Mouse (Mus musculus): ENCODE data around the gene Cnnm4. TPM values are rescaled to one million over a fixed set of nuclear protein-coding genes. Genes with fewer than 3 reads are reported as not detected.
A peak's percentile ranks its signal among the peaks of the same experiment; 100 is the strongest.

Gene Cnnm4
- polyA plus RNA-seq, 1 experiment from 2014 or later, result 7.8 TPM

- H3K4me1 ChIP-seq (ENCODE audit: control insufficient read depth, insufficient read depth, low read length), result peaks cover 13% of the 10 kb centered on the region
- no peak for ATAC-seq
- no peak overlapping the region for H3K4me3 ChIP-seq (ENCODE audit: low read depth, low read length)
- H3K4me2 ChIP-seq (ENCODE audit: low read length), result no peak overlapping the region
- H3K9me3 ChIP-seq (replicated peaks; ENCODE audit: control insufficient read depth, low read length), result no peaks in the 10 kb centered on the region
- H3K9ac ChIP-seq (ENCODE audit: low read length), result no peak overlapping the region
- no peak overlapping the region for H3K27ac ChIP-seq (ENCODE audit: low read depth, low read length)
- H3K27me3 ChIP-seq (replicated peaks; ENCODE audit: control insufficient read depth, insufficient read depth, low read length), result no peaks in the 10 kb centered on the region
- WGBS, result 84% methylated on average over 12 of the region's 12 CpGs
- DNase-seq (ENCODE audit: low spot score), result no peak
- no peaks in the 10 kb centered on the region for H3K36me3 ChIP-seq (ENCODE audit: control insufficient read depth, insufficient read depth, low read length)
Observed at GRCm38 (mm10) chr1:36479903-36480899, 8.8 kb downstream of the Cnnm4 start.

GRCm38 (mm10) chr1:36483825-36484224, 12.4 kb downstream of the Cnnm4 start:
- Histone ChIP-seq H3K4me1 (ENCODE audit: control insufficient read depth, insufficient read depth, low read length) (no peaks in the 10 kb centered on the region), H3K36me3 (ENCODE audit: control insufficient read depth, insufficient read depth, low read length) (no peaks in the 10 kb centered on the region), H3K27me3 (replicated peaks; ENCODE audit: control insufficient read depth, insufficient read depth, low read length) (no peaks in the 10 kb centered on the region), H3K4me3 (ENCODE audit: low read depth, low read length) (no peak overlapping the region), H3K9ac (ENCODE audit: low read length) (no peak overlapping the region), H3K9me3 (replicated peaks; ENCODE audit: control insufficient read depth, low read length) (no peaks in the 10 kb centered on the region), H3K4me2 (ENCODE audit: low read length) (no peak overlapping the region), H3K27ac (ENCODE audit: low read depth, low read length) (no peak overlapping the region)
- ATAC-seq (no peak), DNase-seq (ENCODE audit: low spot score) (no peak)
- 60% methylated on average over 4 of the region's 4 CpGs for WGBS

- 85% methylated on average over 7 of the region's 7 CpGs for WGBS
Observed at GRCm38 (mm10) chr1:36485080-36485479, 13.7 kb downstream of the Cnnm4 start.

GRCm38 (mm10) chr1:36487111-36487510, 15.7 kb downstream of the Cnnm4 start:
- no peaks in the 10 kb centered on the region for H3K4me1 ChIP-seq (ENCODE audit: control insufficient read depth, insufficient read depth, low read length)
- no peaks in the 10 kb centered on the region for H3K36me3 ChIP-seq (ENCODE audit: control insufficient read depth, insufficient read depth, low read length)
- ATAC-seq (no peak), DNase-seq (ENCODE audit: low spot score) (no peak)
- H3K27me3 ChIP-seq (replicated peaks; ENCODE audit: control insufficient read depth, insufficient read depth, low read length), result no peaks in the 10 kb centered on the region
- H3K9me3 ChIP-seq (replicated peaks; ENCODE audit: control insufficient read depth, low read length), result no peaks in the 10 kb centered on the region
- no peak overlapping the region for H3K4me2 ChIP-seq (ENCODE audit: low read length)
- H3K9ac ChIP-seq (ENCODE audit: low read length), result no peak overlapping the region
- no peak overlapping the region for H3K4me3 ChIP-seq (ENCODE audit: low read depth, low read length)
- no peak overlapping the region for H3K27ac ChIP-seq (ENCODE audit: low read depth, low read length)
- WGBS, result 88% methylated on average over 9 of the region's 9 CpGs

More at GRCm38 (mm10) chr1:36485080-36485479, 13.7 kb downstream of the Cnnm4 start:
- no peaks in the 10 kb centered on the region for H3K27me3 ChIP-seq (replicated peaks; ENCODE audit: control insufficient read depth, insufficient read depth, low read length)
- H3K9me3 ChIP-seq (replicated peaks; ENCODE audit: control insufficient read depth, low read length), result no peaks in the 10 kb centered on the region
- H3K4me3 ChIP-seq (ENCODE audit: low read depth, low read length), result no peak overlapping the region
- no peak overlapping the region for H3K27ac ChIP-seq (ENCODE audit: low read depth, low read length)
- no peaks in the 10 kb centered on the region for H3K4me1 ChIP-seq (ENCODE audit: control insufficient read depth, insufficient read depth, low read length)
- no peak for DNase-seq (ENCODE audit: low spot score)
- H3K36me3 ChIP-seq (ENCODE audit: control insufficient read depth, insufficient read depth, low read length), result no peaks in the 10 kb centered on the region
- no peak overlapping the region for H3K9ac ChIP-seq (ENCODE audit: low read length)
- no peak overlapping the region for H3K4me2 ChIP-seq (ENCODE audit: low read length)
- ATAC-seq, result no peak

GRCm38 (mm10) chr1:36489661-36490060, 18.2 kb downstream of the Cnnm4 start:
- Histone ChIP-seq H3K27me3 (replicated peaks; ENCODE audit: control insufficient read depth, insufficient read depth, low read length) (no peaks in the 10 kb centered on the region), H3K4me3 (ENCODE audit: low read depth, low read length) (no peak overlapping the region), H3K9ac (ENCODE audit: low read length) (no peak overlapping the region), H3K9me3 (replicated peaks; ENCODE audit: control insufficient read depth, low read length) (no peaks in the 10 kb centered on the region), H3K4me1 (ENCODE audit: control insufficient read depth, insufficient read depth, low read length) (no peaks in the 10 kb centered on the region), H3K4me2 (ENCODE audit: low read length) (no peak overlapping the region), H3K27ac (ENCODE audit: low read depth, low read length) (no peak overlapping the region), H3K36me3 (ENCODE audit: control insufficient read depth, insufficient read depth, low read length) (no peaks in the 10 kb centered on the region)
- DNase-seq (ENCODE audit: low spot score), result no peak
- WGBS, result 65% methylated on average over 6 of the region's 6 CpGs
- ATAC-seq, result no peak

GRCm38 (mm10) chr1:36492416-36493139, 21.2 kb downstream of the Cnnm4 start:
- DNase-seq (ENCODE audit: low spot score) (no peak), ATAC-seq (0 out of 2 replicates have a peak, but pooled peaks have one; percentile 26)
- Histone ChIP-seq H3K9ac (ENCODE audit: low read length) (no peak overlapping the region), H3K9me3 (replicated peaks; ENCODE audit: control insufficient read depth, low read length) (no peaks in the 10 kb centered on the region), H3K27ac (ENCODE audit: low read depth, low read length) (no peak overlapping the region), H3K4me2 (ENCODE audit: low read length) (no peak overlapping the region), H3K4me3 (ENCODE audit: low read depth, low read length) (no peak overlapping the region), H3K36me3 (ENCODE audit: control insufficient read depth, insufficient read depth, low read length) (no peaks in the 10 kb centered on the region), H3K4me1 (ENCODE audit: control insufficient read depth, insufficient read depth, low read length) (no peaks in the 10 kb centered on the region), H3K27me3 (replicated peaks; ENCODE audit: control insufficient read depth, insufficient read depth, low read length) (no peaks in the 10 kb centered on the region)
- WGBS, result 45% methylated on average over 9 of the region's 9 CpGs

- 90% methylated on average over 5 of the region's 6 CpGs for WGBS
- Histone ChIP-seq H3K9ac (ENCODE audit: low read length) (no peak overlapping the region), H3K4me2 (ENCODE audit: low read length) (no peak overlapping the region), H3K9me3 (replicated peaks; ENCODE audit: control insufficient read depth, low read length) (no peaks in the 10 kb centered on the region), H3K27me3 (replicated peaks; ENCODE audit: control insufficient read depth, insufficient read depth, low read length) (no peaks in the 10 kb centered on the region), H3K4me3 (ENCODE audit: low read depth, low read length) (no peak overlapping the region), H3K4me1 (ENCODE audit: control insufficient read depth, insufficient read depth, low read length) (no peaks in the 10 kb centered on the region), H3K27ac (ENCODE audit: low read depth, low read length) (no peak overlapping the region), H3K36me3 (ENCODE audit: control insufficient read depth, insufficient read depth, low read length) (no peaks in the 10 kb centered on the region)
- ATAC-seq (no peak), DNase-seq (ENCODE audit: low spot score) (no peak)
Observed at GRCm38 (mm10) chr1:36493299-36493698, 21.9 kb downstream of the Cnnm4 start.

GRCm38 (mm10) chr1:36496719-36497118, 25.3 kb downstream of the Cnnm4 start:
- H3K4me2 ChIP-seq (ENCODE audit: low read length), result no peak overlapping the region
- no peaks in the 10 kb centered on the region for H3K27me3 ChIP-seq (replicated peaks; ENCODE audit: control insufficient read depth, insufficient read depth, low read length)
- H3K27ac ChIP-seq (ENCODE audit: low read depth, low read length), result no peak overlapping the region
- no peaks in the 10 kb centered on the region for H3K9me3 ChIP-seq (replicated peaks; ENCODE audit: control insufficient read depth, low read length)
- H3K36me3 ChIP-seq (ENCODE audit: control insufficient read depth, insufficient read depth, low read length), result peaks cover 15% of the 10 kb centered on the region
- H3K9ac ChIP-seq (ENCODE audit: low read length), result no peak overlapping the region
- ATAC-seq, result no peak
- WGBS, result 61% methylated on average over 2 of the region's 2 CpGs
- DNase-seq (ENCODE audit: low spot score), result peak; percentile 52
- no peak overlapping the region for H3K4me3 ChIP-seq (ENCODE audit: low read depth, low read length)
- H3K4me1 ChIP-seq (ENCODE audit: control insufficient read depth, insufficient read depth, low read length), result no peaks in the 10 kb centered on the region
